Mouse (Mus musculus): ENCODE results near the gene Lrrc3b.

Gene Lrrc3b

GRCm38 (mm10) chr14:15331370-15331769, 107.4 kb downstream of the Lrrc3b start:
- DNase-seq (ENCODE audit: low spot score), result no peak

- DNase-seq (ENCODE audit: low spot score), result no peak
These were observed 108.6 kb downstream of the Lrrc3b start for GRCm38 (mm10) chr14:15330155-15330554.

GRCm38 (mm10) chr14:15325872-15326271, 112.9 kb downstream of the Lrrc3b start:
- no peak for DNase-seq (ENCODE audit: low spot score)

- DNase-seq (ENCODE audit: low spot score), result no peak
These were observed 116.2 kb downstream of the Lrrc3b start for GRCm38 (mm10) chr14:15322441-15323123.

- no peak for DNase-seq (ENCODE audit: low spot score)
These were observed 119.3 kb downstream of the Lrrc3b start for GRCm38 (mm10) chr14:15319399-15319915.

- no peak for DNase-seq (ENCODE audit: low spot score)
These were observed 130.2 kb downstream of the Lrrc3b start for GRCm38 (mm10) chr14:15308576-15308975.
